Mouse (Mus musculus) layer of hippocampus, postnatal 36 days (tissue): Measurements from ENCODE around the gene Cd160. TPM values are rescaled to one million over a fixed set of nuclear protein-coding genes. Genes with fewer than 3 reads are reported as not detected.

Experiments used
- DNase-seq, 2 experiments: peaks; one replicate each; pipeline ENCODE4 v3.0.0; 2022
- total RNA-seq, 2 experiments: library from RNA; stranded (reverse); gene quantifications; 2 replicates each; pipeline ENCODE4 v1.2.3; 2021

Cd160 gene
- total RNA-seq, result not detected

DNA sequence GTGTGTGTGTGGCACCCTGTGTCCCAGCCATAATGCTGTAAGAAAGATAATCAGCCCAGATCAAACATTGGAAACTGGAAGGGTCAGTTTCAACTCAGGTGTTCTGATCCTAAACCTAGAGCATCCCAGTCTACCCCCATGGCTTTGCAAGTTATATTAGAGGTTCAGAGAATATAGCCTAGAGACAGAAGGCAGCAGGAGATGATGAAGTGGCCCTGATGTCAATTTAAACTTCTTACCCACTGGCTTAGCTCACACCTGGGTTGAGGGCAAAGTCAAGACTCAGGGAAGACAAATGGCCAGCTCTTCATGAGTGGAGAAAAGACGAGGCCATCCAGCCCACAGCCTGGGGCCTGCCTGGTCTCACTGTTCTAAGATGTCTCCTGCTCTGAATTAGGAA lies at the start of gene Cd160, which contains the start of gene Pdzk1:
TSS of gene Cd160 (minus strand) at position 368 of the 400 bp plus-strand sequence.
TSS of gene Pdzk1 (plus strand) at position 301 of the 400 bp plus-strand sequence.
- no peak for DNase-seq

DNA sequence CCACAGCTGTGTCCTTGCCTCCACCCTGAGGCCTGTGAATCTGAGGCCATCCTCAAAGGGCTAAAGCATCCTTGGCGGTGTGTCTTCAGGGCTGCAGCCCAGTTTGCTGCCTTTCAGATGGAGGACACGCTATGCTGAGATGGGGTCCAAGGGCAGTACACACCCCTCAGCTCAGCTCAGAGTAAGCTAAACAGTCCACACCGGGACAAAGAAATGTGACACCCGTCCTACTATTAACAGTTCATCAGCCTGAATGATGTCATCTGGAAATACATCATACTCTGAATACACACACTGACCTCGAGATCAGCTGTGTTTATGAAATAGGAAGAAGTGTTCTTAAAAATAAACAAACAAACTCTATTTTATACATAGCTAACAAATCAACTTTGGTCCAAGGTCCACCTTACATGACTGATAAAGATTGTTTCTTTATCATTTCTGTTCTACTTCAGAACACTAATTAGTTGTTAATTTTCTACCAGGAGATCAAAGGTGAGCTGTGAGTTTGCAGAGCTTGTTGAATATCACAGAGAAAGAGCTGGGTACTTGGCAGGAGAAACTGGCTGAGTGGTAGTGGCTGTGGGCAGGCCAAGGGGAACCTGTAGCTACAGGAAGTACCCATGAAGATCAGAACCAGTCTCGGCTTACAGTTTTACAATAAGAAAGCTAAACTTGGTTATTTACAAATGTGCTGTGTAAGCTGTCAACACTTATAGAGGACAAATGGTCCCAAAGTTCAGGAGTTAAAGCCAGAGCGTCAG lies 45.8 kb upstream of the Cd160 start:
- no peak for DNase-seq

DNA sequence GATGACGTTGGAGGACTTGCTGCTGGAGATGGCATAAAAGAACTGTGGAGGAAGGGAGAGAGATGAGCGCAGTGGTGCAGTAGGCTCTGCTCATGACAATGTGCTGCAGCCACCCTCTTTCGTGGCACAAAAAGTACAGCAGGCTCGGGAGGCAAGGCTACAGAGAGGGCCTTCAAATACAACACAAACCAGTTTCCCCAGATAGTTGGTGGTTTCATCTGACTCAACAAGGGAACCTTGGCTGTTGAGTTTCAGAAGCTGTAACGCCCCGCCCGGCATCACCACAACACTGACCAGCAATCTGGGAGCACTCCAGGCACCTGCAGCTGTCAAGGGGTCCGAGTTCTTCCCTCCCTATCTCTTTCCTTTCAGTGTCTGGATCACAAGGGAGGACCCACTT lies 43.4 kb upstream of the Cd160 start:
- DNase-seq, result no peak

DNA sequence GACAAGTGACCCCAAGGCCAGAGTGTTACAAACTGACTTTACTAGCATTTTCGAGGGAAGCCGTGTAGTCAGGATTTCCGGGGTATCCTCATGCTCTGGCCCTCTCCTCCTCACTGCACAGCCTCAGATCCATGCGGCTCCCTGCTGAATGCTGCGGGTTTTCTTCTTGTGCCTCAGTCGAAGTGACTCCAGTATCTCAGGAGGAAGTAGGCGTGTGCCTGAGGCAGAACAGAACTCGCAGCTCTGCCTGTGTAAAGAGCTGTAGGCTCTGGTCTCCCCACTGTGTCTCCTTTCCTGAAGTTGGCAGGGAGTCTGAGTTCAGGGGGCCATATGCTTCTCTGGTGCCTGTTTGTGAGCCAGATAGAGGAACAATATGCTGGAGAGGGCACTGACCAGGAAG lies 41.9 kb upstream of the Cd160 start:
- DNase-seq, result no peak

DNA sequence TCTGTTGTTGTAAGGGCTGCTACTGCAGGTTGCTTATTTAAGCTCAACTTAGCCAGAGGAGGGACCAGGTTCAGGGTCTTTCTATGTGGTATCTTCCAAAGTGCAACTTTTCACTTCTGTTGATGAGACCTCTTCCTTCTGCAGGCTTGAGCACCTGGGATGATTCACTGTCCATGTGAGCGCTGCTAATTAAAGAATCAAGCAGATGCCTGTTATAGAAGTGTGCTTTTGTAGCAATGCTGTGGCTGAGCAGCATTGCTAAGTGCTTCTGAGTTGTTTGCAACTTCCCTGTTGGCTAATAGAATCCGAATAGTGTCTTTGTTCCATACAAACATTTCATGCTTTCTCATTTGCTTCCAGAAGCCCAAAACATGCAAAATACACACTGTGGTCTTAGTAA lies 41.1 kb upstream of the Cd160 start:
- no peak for DNase-seq

DNA sequence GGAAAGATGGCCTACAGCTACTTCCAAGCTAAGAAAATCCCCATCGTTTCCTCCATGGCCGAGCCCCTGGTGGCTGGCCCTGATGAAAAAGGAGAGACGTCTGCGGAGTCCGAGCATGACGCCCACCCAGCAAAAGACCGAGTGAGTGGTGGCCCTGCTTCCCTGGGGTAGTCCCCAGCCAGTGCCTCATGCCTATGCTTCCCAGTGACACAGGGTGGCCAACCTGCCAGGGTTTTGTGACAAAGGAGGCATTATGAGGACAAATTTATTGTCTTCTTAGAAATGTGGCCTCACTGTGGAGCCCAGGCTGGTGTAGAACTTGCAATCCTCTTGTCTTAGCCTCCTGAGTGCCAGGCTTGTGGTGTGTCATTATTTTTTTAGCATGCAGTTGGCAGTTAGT lies 39.9 kb upstream of the Cd160 start:
- no peak for DNase-seq

DNA sequence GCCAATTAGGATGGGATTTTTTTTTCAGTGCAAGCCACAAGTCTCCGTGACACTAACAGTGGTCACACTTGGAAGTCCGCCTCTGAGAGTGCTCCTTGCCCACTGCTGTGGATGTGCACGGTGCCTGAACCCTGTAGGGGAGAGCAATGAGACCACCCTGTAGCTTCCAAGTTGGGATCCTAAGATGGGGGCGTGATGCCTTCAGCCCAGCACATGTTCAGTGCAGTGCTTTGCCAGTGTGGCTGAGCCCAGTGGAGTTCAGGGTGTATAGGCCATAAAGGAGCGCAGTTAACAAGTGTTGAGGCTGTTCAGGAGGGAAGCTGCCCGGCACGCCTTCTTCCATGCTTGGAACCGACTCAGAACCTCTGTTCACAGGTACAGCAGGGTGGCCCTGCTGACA lies 39.4 kb upstream of the Cd160 start:
- DNase-seq, result no peak

DNA sequence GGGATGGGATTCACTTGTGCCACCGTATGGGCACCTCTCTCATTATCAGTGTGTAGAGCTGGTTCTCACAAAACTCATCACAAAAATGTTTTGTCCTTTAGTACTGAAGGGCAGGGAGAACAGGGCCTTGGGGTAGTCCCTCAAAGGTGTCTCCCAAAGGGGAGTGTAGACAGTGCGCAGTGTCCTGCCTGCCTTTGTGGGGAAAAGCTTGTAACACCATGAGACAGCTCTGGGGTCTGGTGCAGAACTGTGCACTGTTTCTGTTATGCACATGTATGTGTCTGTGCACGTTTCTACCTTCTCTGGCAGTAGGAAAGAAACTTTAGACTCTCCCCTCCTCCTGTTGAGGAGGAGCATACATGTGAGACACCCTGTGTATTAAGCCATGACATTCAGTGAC lies 38.7 kb upstream of the Cd160 start:
- DNase-seq, result no peak

DNA sequence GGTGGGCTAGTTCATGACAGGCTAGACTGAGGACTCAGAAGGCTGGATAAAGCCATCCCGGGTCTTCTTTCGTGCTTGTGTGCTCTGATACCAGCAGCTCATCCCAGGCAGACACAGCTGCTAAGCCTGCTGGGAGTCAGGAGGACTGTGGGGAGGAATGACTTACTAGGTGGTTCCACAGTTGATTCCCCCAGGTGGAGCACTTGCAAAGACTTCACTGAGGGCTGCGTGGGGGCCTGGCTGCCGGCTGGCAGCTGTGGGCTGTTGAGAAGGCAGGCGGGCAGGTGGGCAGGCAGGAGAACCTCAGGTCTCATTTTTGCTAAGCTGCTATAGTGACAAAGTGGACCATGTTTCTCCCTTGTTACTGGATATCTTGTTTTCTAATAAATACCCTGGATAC lies 31.3 kb upstream of the Cd160 start:
- DNase-seq, result no peak

DNA sequence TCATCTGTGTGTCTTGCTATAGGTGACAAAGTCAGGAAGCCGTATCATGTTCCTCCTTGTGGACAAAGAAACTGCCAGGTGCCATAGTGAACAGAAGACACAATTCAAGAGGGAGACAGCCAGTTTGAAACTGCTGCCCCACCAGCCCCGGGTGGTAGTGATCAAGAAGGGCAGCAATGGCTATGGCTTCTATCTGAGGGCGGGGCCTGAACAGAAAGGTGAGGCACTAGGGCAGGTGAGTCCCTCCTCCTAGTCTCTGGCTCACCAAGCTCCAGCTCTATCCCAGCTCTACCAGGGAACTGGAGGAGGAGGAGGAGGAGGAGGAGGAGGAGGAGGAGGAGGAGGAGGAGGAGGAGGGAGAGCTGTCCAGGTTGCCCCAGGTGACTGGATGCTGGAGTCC lies 26.7 kb upstream of the Cd160 start:
- no peak for DNase-seq

DNA sequence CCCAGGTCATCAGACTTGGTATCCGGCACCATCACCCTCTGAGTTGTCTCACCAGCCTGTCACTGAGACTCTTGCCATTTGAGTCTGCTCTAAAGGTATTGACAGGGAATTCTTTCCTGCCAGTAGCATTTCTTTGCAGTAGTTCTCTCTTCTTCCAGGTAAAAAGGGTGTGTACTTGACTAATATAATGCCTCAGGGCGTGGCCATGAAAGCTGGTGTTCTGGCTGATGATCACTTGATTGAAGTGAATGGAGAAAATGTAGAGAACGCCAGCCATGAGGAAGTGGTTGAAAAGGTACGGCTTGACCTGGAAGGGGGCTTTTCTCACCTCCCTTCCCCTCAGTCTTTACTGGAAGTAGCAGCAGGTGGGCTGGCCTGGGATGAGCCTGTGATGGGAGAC lies 25.2 kb upstream of the Cd160 start:
- DNase-seq, result no peak

DNA sequence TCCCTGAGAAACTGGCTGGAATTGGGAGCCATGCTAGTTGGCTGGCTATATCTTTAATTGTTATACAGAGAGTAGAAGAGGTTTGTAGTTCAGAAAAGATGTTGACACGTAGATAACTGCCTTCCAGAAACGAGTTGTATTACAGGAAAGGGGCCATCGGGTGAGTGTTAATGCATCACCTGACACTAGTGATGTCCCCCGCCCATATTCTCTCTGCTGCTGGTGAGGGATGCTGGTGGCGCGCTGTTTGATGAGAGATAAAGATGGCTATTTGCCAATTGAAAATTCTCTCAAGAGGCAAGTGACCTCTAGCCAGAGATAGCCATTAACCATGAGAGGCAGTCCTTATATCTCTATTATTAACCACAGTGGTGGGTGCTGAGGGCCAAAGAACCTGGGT lies 23.4 kb upstream of the Cd160 start:
- no peak for DNase-seq

DNA sequence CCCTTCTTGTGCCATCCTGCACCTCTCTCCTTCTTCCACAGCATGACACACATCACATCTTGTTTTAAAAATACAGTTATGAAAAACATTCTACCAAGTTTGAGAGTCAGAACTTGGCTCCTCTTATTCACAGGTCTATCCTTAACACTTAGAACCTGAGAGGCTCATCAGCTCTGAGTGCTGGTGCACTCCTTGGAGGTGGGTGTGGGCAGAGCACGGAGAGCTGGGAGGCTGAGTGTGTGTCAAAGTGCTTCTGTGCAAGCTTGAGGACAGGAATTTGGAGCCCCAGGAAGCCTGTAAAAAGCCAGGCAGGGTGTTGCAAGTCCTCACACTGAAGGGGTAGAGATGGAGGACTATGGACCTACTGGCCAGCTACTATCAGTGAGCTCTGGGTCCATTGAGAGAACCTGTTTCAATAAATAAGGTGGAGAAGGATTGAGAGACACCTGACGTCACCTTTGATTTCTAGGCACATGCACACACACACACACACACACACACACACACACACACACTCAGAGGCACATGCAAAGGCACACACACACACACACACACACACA lies 20.1 kb upstream of the Cd160 start:
- DNase-seq, result no peak

DNA sequence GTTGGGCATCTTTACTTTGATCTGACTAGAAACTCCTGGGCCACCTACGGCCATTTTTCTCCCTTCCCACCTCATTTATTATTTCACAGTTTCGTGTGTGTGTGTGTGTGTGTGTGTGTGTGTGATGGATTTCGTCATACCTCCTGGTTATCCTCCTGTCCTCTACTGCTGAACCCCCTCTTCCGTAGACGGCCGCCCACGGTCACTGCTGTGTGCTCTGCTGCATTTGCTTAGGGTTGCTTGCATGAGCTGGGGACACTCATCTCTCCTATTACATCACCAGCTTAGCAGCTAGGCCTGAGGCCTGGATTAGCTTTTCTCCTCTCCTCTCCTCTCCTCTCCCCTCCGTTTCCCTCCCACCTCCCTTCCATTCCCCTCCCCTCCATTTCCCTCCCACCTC lies 19.3 kb upstream of the Cd160 start:
- DNase-seq, result peak in 1 of 2 experiments; percentile 22

DNA sequence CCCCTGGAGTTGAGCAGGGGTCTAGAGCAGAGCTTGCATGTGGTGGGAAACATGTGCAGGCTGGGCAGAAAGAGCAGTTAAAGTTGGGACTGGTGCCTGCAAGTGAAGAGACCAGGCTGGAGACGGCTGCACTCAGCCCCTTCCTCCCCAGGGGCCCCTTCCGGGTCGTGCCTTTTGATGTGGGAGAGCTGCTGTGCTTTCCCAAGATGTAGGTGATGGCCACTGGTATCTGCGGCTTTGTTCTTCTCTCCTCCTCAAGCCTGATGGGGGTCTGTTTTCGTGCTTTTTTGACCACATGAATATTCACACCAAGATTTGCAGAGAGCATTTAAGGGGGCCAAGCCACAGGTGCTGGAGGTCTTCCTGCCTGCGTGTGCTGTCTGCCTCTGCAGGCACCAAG lies 18.5 kb upstream of the Cd160 start:
- no peak for DNase-seq

DNA sequence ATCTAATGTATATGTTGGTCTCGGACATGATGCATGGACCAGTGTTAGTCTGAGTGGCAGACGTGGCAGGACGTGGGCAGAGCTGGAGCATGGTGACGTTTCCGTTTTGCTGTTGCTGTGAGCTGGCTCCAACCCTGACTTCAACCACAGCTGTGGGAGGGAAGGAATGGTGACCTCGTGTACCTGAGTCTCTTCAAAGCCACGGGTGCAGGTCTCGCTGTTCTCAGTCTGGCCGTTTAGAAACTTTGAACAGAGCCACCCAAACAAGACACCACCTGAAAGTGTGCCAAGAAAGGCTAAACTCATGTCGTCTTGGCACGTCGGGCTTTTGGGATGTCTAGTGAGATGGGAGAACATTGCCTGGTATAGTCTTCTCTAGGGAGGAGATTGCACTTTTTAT lies 17.8 kb upstream of the Cd160 start:
- DNase-seq, result no peak

DNA sequence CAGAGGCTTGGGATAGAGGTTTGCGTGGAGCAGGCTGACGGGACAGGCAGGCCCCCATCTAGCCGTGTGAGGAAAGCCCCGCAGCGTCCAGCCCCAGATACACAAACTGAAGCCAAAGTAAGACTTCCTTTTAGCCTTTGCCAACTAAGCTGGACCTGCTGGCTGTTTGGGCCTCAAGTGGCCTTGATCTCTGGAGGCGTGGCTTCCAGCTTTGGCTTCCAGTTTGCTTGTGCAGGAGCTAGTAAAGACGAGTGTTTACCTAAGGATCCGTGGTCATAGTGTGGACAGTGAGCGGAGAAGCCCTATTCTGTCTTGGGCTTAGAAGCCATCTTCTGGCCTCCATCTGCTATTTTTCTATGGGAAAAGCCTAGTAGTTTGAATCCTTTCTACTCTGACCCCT lies 16.7 kb upstream of the Cd160 start:
- no peak for DNase-seq

DNA sequence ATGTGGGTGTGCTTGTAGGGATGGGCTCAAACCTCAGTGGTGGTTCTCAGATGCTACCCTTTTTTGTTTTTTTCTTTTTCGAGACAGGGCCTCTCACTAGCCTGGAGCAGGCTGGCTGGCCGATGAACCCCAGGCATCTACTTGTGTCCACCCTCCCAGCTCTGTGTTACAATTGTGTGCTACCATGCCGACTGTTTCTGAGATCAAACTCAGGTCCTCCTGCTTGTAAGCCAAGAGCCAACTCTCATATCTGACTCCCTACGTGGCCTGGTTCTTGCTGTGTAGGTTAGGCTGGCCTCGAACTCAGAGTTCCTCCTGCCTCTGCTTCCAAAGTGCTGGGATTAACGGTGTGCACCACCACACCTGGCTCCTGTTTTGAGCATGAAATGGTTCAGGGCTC lies 16.0 kb upstream of the Cd160 start:
- no peak for DNase-seq

DNA sequence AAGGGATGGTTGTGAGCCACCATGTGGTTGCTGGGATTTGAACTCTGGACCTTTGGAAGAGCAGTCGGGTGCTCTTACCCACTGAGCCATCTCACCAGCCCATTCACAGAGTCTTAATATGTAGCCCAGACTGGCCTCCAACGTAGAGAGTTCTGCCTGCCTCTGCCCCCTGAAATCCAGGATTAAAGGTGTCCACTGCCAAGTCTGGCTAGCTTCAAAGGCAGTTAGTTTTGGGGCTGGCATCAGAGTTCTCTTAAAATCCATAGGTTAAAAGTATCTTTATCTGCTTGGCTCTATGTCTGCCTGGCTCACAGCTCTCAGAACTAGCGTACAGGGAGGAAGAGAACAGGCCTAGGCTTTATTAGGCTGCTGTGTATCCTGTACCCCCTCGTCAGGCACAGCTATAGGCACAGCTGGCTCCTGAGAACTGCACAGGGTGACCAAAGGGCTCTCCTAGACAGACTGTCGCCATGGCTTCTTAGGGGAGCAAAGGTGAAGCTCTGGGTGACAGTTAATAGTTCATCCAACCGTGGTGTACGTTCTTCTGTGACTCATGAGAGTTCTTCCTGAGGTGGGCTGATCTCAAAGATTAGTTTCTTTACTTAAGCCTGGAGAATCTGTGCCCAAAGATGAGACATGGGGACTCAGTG lies 10.0 kb upstream of the Cd160 start:
- no peak for DNase-seq

DNA sequence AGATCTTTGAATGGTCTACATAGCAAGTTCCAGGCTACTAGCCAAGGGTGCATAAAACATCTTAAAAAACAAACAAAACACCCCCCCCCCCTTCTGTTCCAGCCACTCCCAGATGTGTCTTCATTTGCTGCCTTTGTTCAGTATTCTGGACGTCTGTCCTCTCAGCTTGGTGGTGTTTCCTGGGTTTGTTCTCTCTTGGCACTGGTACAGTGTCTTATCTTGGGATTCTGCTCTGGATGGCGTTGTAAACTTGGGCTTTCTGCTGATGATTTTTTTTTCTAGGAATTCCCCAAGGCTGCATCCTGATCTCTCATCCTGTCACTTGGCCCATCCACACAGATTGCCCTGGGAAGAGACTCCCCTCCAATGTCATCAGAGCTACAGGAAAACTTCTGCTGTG lies 7.3 kb upstream of the Cd160 start:
- no peak for DNase-seq

DNA sequence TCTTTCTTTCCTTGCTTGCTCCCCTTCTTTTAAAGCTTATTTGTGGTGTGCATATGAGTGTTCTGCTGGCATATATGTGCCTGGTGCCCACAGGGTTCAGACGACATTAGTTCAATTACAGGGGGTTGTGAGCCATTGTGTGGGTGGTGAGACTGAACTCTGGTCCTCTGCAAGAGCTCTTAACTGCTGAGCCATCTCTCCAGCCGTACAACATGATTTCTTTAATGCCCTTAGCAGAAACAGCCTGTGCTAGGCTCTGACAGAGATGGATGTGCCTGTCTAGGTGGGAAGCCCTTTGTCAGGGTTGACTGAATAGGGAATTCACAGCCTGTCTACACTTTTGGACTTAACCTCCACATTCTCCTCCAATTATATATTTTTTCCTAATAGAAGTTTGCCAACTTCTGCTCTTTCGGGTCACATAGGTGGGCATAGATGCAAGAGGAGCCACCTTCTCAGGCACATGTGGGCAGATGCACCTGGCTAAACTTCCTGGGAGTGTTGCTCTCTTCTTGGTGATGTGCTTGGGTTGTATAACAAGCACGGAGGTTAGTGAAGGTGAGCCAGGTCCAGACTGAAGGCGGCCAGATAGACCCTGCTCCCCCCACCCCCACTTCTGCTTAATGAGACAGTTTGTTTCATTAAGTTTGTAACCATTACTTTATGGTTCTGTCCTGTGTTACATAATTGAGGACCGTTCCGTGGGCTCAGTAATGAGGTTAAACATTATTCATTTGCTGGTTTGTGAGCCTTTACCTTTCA lies 5.6 kb upstream of the Cd160 start:
- no peak for DNase-seq

DNA sequence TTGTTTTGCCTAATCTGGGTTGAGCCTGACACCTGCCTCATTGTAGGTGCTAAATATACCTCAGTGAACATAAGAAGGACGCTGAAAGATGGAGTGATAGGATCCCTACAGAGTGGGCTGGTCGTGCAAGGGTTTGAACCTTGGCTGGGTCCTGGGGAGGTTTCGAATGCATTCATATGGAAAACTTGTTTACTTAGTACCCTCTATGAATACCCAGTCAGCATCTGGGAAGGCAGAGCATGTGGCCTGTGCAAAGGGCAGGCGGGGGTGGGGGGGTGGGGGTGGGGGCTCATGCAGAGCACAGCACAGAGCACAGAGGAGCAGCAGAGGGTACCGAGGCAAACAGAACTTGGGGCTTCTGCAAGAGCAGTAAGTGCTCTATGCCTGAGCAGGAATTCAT lies 3.8 kb upstream of the Cd160 start:
- DNase-seq, result no peak

DNA sequence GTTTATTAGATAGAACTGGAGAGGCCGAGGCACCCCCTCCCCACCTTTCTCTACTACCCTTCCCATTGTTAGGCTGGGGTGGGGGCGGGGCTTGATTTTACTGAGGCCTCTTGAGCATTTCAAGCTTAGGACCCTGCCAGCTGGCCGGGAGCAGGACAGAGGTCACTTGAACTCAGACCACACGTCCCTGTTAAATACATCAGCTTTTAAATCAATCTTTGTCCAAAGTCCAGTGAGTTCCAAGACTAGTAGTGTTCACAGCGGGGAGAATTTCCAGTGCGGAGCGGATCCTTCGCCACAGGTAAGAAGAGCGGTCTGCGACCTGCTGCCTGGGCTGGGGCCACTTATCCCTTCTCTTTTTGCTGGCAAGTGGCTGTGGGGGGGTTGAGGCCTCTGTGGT lies 705 bp upstream of the Cd160 start:
- no peak for DNase-seq
